Mouse (Mus musculus) midbrain, postnatal 0 days (tissue): ENCODE measurements around the gene Elmo2. TPM values are rescaled to one million over a fixed set of nuclear protein-coding genes. Genes with fewer than 3 reads are reported as not detected.
A peak's percentile ranks its signal among the peaks of the same experiment; 100 is the strongest.

ENCODE experiments used
- ATAC-seq: fragments of 200-750 bp; cut with Nextera tagmentation; 2 replicates; pipeline ENCODE4 v1.8.0; 2017; ENCODE audit warnings: moderate number of reproducible peaks, mild to moderate bottlenecking, moderate TSS enrichment, moderate library complexity; ENCODE audit not compliant: low FRiP score
- DNase-seq: peaks from one replicate; pipeline ENCODE4 v3.0.0-alpha.2; 2015; ENCODE audit warnings: low spot score
- H3K27ac ChIP-seq: fragments of 300-500 bp; sonication (generic); 2 replicates; pipeline ENCODE4 v1.5.1; 2014; ENCODE audit warnings: low read depth, mild to moderate bottlenecking, low read length, mixed read lengths
- H3K27me3 ChIP-seq: fragments of 300-500 bp; sonication (generic); 2 replicates; pipeline ENCODE4 v1.6.1; 2014; ENCODE audit warnings: low read length, control low read depth, mixed read lengths; ENCODE audit not compliant: insufficient read depth
- H3K36me3 ChIP-seq: fragments of 300-500 bp; sonication (generic); 2 replicates; pipeline ENCODE4 v1.6.1; 2014; ENCODE audit warnings: low read length, control low read depth, mixed read lengths; ENCODE audit not compliant: insufficient read depth
- H3K4me1 ChIP-seq: fragments of 300-500 bp; sonication (generic); 2 replicates; pipeline ENCODE4 v1.6.1; 2014; ENCODE audit warnings: mild to moderate bottlenecking, control low read depth, antibody characterized with exemption, low read length, mixed read lengths; ENCODE audit not compliant: insufficient read depth
- H3K4me2 ChIP-seq: fragments of 300-500 bp; sonication (generic); 2 replicates; pipeline ENCODE4 v1.6.1; 2014; ENCODE audit warnings: low read depth, mild to moderate bottlenecking, low read length, mixed read lengths; ENCODE audit not compliant: poor library complexity, severe bottlenecking
- H3K4me3 ChIP-seq: fragments of 300-500 bp; sonication (generic); 2 replicates; pipeline ENCODE4 v1.5.1; 2014; ENCODE audit warnings: low read depth, mild to moderate bottlenecking, low read length, moderate library complexity
- H3K9ac ChIP-seq: fragments of 300-500 bp; sonication (generic); replicated peaks from 2 replicates; pipeline ENCODE4 v1.6.1; 2014; ENCODE audit warnings: mild to moderate bottlenecking, low read length, moderate library complexity, mixed read lengths; ENCODE audit not compliant: poor library complexity, severe bottlenecking
- H3K9me3 ChIP-seq: fragments of 300-500 bp; sonication (generic); 2 replicates; pipeline ENCODE4 v1.6.1; 2016; ENCODE audit warnings: low read length, control low read depth
- CTCF ChIP-seq: IDR thresholded peaks from 2 replicates; pipeline ENCODE4 v1.5.1; 2016; ENCODE audit warnings: antibody characterized with exemption, mild to moderate bottlenecking
- WGBS: fragments of 180-500 bp; shearing (Covaris S2); extraction: QIAGEN DNeasy Blood & Tissue Kit; methylation state at CpG from one replicate; pipeline ENCODE4 v1.1.7; 2014; 5-methylcytosine and 5-hydroxymethylcytosine counted together
- polyA plus RNA-seq: library from polyadenylated mRNA; unstranded; fragments of >200 nt; fragmentation: Nextera tagmentation; extraction: Ambion mirVana; gene quantifications from 2 replicates; pipeline ENCODE4 v1.2.1, GENCODE M21; 2015
- total RNA-seq: library from RNA; depleted of rRNA; stranded (reverse); fragments of >200 nt; gene quantifications from 2 replicates; pipeline ENCODE4 v1.2.3, GENCODE M21; 2014

Elmo2 gene
- total and polyA plus RNA-seq, 2 experiments from 2014 or later = 77.2 to 99.4 TPM

DNA sequence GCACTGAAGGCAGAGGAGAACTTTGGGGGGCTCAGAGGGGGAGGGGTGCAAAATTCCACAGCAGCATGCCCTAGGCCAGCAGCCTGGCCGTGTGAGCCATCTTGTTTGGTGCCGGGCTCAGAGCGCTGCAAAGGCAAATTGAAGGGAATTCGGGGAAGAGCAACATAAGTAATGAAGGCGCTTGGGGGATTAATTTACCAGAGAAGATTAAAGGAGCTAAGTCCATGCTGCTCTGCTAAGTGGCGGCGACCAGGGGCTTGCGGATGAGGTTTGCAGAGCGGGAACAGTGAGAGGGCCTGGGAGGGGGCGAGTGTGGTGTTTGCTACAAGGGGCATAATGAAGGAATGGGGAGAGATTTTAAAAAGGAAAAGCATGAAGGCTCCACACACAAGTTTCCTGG lies 46.9 kb downstream of the Elmo2 start:
- no peak for TF ChIP-seq CTCF
- Histone ChIP-seq H3K4me1 (peaks cover 11% of the 10 kb centered on the region; the same call in 1 of the 2 replicates), H3K27ac (peak overlapping the region; percentile 38; the same call in 1 of the 2 replicates), H3K9ac (no peak overlapping the region), H3K27me3 (no peaks in the 10 kb centered on the region), H3K4me2 (no peak overlapping the region), H3K4me3 (no peak overlapping the region), H3K9me3 (no peaks in the 10 kb centered on the region), H3K36me3 (peaks cover 21% of the 10 kb centered on the region)
- ATAC-seq (no peak), DNase-seq (no peak)
- WGBS = 26% methylated on average over 10 of the region's 10 CpGs

GRCm38 (mm10) chr2:165277188-165277740 lies 49.0 kb downstream of the Elmo2 start:
- no peak for TF ChIP-seq CTCF
- Histone ChIP-seq H3K4me3 (no peak overlapping the region), H3K36me3 (peaks cover 14% of the 10 kb centered on the region; the same call in 1 of the 2 replicates), H3K27me3 (no peaks in the 10 kb centered on the region), H3K9me3 (no peaks in the 10 kb centered on the region), H3K4me2 (no peak overlapping the region), H3K27ac (no peak overlapping the region), H3K4me1 (peaks cover 11% of the 10 kb centered on the region; the same call in 1 of the 2 replicates), H3K9ac (no peak overlapping the region)
- 90% methylated on average over 5 of the region's 5 CpGs for WGBS
- DNase-seq (no peak), ATAC-seq (no peak)

DNA sequence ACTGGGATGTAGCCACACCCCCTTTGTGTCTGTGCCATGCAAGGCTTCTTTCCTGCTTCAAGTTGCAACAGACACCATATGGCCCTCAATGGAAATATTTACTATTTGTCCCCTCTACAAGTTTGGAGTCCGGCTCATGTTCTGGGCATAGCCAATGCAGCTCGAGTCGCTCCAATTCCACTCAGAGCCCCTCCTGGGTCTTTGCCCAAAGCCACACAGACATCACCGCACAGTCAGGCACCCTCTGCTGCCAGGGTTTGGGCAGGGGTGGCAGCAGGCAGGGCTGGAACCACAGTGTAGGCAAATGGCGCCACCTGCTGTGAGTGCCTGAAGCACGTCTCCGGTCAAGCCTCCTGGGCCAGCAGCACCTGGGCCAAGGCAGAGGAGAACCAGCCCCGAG lies 50.5 kb downstream of the Elmo2 start:
- TF ChIP-seq CTCF = peak; percentile 89
- peak; percentile 48 for ATAC-seq
- WGBS = 21% methylated on average over 8 of the region's 8 CpGs
- peak overlapping the region; percentile 67; the same call in 1 of the 2 replicates for H3K27ac ChIP-seq
- no peaks in the 10 kb centered on the region for H3K9me3 ChIP-seq
- DNase-seq = peak; percentile 87
- peaks cover 9% of the 10 kb centered on the region; the same call in 1 of the 2 replicates for H3K36me3 ChIP-seq
- H3K4me1 ChIP-seq = peaks cover 18% of the 10 kb centered on the region; the same call in 1 of the 2 replicates
- no peak overlapping the region for H3K9ac ChIP-seq
- H3K27me3 ChIP-seq = no peaks in the 10 kb centered on the region
- H3K4me3 ChIP-seq = no peak overlapping the region
- no peak overlapping the region for H3K4me2 ChIP-seq

- H3K4me2 ChIP-seq = no peak overlapping the region
- ATAC-seq (peak; percentile 50), DNase-seq (peak; percentile 51)
- peak overlapping the region; percentile 67 for H3K27ac ChIP-seq
- H3K4me1 ChIP-seq = peaks cover 18% of the 10 kb centered on the region; the same call in 1 of the 2 replicates
- no peaks in the 10 kb centered on the region for H3K27me3 ChIP-seq
- no peak for TF ChIP-seq CTCF
- no peak overlapping the region; the same call in 1 of the 2 replicates for H3K9ac ChIP-seq
- H3K4me3 ChIP-seq = no peak overlapping the region
- H3K36me3 ChIP-seq = peaks cover 4% of the 10 kb centered on the region; the same call in 1 of the 2 replicates
- H3K9me3 ChIP-seq = no peaks in the 10 kb centered on the region
- WGBS = 22% methylated on average over 8 of the region's 8 CpGs
Observed at GRCm38 (mm10) chr2:165275124-165275640, 51.1 kb downstream of the Elmo2 start.

DNA sequence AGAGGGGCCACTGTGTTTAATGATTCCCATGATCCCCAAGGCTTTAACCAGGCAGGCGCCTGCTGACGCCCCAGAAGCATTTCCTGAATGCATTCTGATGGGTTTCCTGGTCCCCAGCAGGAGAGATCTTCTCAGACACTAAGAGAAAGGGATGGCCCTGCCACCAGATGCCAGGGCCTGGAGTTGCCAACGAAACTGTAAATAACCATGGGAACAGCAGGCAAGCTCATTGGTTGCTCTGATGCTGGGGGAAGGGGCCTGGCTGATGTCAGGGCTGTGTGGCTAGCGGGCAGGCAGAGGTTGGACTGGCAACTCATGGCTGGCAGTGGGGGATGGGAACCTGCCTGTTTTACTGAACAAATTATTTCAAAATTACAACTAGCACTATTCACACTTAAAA lies 52.7 kb downstream of the Elmo2 start:
- DNase-seq (peak; percentile 84), ATAC-seq (no peak)
- no peak for TF ChIP-seq CTCF
- no peaks in the 10 kb centered on the region for H3K9me3 ChIP-seq
- no peaks in the 10 kb centered on the region for H3K27me3 ChIP-seq
- no peak overlapping the region for H3K4me3 ChIP-seq
- no peak overlapping the region for H3K27ac ChIP-seq
- peaks cover 18% of the 10 kb centered on the region; the same call in 1 of the 2 replicates for H3K4me1 ChIP-seq
- H3K4me2 ChIP-seq = no peak overlapping the region
- no peak overlapping the region for H3K9ac ChIP-seq
- WGBS = 39% methylated on average over 4 of the region's 4 CpGs
- H3K36me3 ChIP-seq = peaks cover 4% of the 10 kb centered on the region; the same call in 1 of the 2 replicates

- TF ChIP-seq CTCF = no peak
- H3K36me3 ChIP-seq = no peaks in the 10 kb centered on the region; the same call in 1 of the 2 replicates
- peak overlapping the region; percentile 43; the same call in 1 of the 2 replicates for H3K27ac ChIP-seq
- H3K9me3 ChIP-seq = no peaks in the 10 kb centered on the region
- peaks cover 28% of the 10 kb centered on the region for H3K4me1 ChIP-seq
- H3K4me3 ChIP-seq = no peak overlapping the region
- ATAC-seq (no peak), DNase-seq (no peak)
- H3K9ac ChIP-seq = no peak overlapping the region
- no peak overlapping the region for H3K4me2 ChIP-seq
- no peaks in the 10 kb centered on the region for H3K27me3 ChIP-seq
- 13% methylated on average over 8 of the region's 8 CpGs for WGBS
Observed at GRCm38 (mm10) chr2:165271326-165271725, 55.0 kb downstream of the Elmo2 start.
